Mouse (Mus musculus): ENCODE results near the gene Ptpra. TPM values are rescaled to one million over a fixed set of nuclear protein-coding genes. Genes with fewer than 3 reads are reported as not detected.

Gene Ptpra
- polyA plus RNA-seq, 1 experiment = 57.9 TPM

- Histone ChIP-seq H3K79me2 (ENCODE audit: control insufficient read depth, insufficient read depth) (peaks cover 14% of the 10 kb centered on the region), H3K4me2 (ENCODE audit: low read depth) (no peak overlapping the region), H3K4me3 (no peak overlapping the region), H3K36me3 (ENCODE audit: control insufficient read depth, insufficient read depth) (peaks cover 48% of the 10 kb centered on the region), H3K27me3 (ENCODE audit: control insufficient read depth, insufficient read depth, insufficient read length) (no peaks in the 10 kb centered on the region), H3ac (ENCODE audit: control insufficient read depth, insufficient read length) (no peak overlapping the region)
- TF ChIP-seq MYOD1 (IDR thresholded peaks at IDR 0.05; ENCODE audit: control insufficient read depth in 1 of 3, insufficient read length in 2 of 3, low read depth in 2 of 3) = no peak
- no peak for TF ChIP-seq REST (IDR thresholded peaks at IDR 0.05; ENCODE audit: insufficient read depth, insufficient read length)
- TF ChIP-seq TCF12 (IDR thresholded peaks at IDR 0.05; ENCODE audit: insufficient read depth, poor library complexity, severe bottlenecking) = no peak
- TF ChIP-seq SRF (IDR thresholded peaks at IDR 0.05; ENCODE audit: control insufficient read depth, insufficient read length, low read depth) = no peak
- TF ChIP-seq TCF3 (IDR thresholded peaks at IDR 0.05; ENCODE audit: insufficient read length, low read depth) = no peak
- TF ChIP-seq MYOG (IDR thresholded peaks at IDR 0.05; ENCODE audit: control insufficient read depth in 1 of 3, insufficient read depth in 1 of 3, insufficient read length in 2 of 3, low read depth in 2 of 3) = no peak
- TF ChIP-seq E2F4 (IDR thresholded peaks at IDR 0.05; ENCODE audit: insufficient read depth) = no peak
- no peak for TF ChIP-seq POLR2A (IDR thresholded peaks at IDR 0.05; ENCODE audit: insufficient read length, low read depth)
- TF ChIP-seq POLR2AphosphoS2 (IDR thresholded peaks at IDR 0.05; ENCODE audit: insufficient read length, low read depth) = no peak
- TF ChIP-seq CEBPB (IDR thresholded peaks at IDR 0.05; ENCODE audit: insufficient read depth, poor library complexity, severe bottlenecking) = no peak
- TF ChIP-seq MAX (IDR thresholded peaks at IDR 0.05; ENCODE audit: low read depth) = no peak
- no peak for TF ChIP-seq USF1 (IDR thresholded peaks at IDR 0.05; ENCODE audit: low read depth)
These were observed 10.1 kb upstream of the Ptpra start for GRCm38 (mm10) chr2:130439840-130440480.

GRCm38 (mm10) chr2:130442162-130442561 lies 7.9 kb upstream of the Ptpra start:
- no peaks in the 10 kb centered on the region for H3K79me2 ChIP-seq (ENCODE audit: control insufficient read depth, insufficient read depth)
- no peak overlapping the region for H3ac ChIP-seq (ENCODE audit: control insufficient read depth, insufficient read length)
- no peak overlapping the region for H3K4me2 ChIP-seq (ENCODE audit: low read depth)
- H3K27me3 ChIP-seq (ENCODE audit: control insufficient read depth, insufficient read depth, insufficient read length) = no peaks in the 10 kb centered on the region
- peaks cover 48% of the 10 kb centered on the region for H3K36me3 ChIP-seq (ENCODE audit: control insufficient read depth, insufficient read depth)
- H3K4me3 ChIP-seq = no peak overlapping the region
- TF ChIP-seq TCF3 (IDR thresholded peaks at IDR 0.05; ENCODE audit: insufficient read length, low read depth) = no peak

- TF ChIP-seq POLR2AphosphoS2 (IDR thresholded peaks at IDR 0.05; ENCODE audit: insufficient read length, low read depth) (no peak), CEBPB (IDR thresholded peaks at IDR 0.05; ENCODE audit: insufficient read depth, poor library complexity, severe bottlenecking) (no peak)
- no peak overlapping the region for H3K4me3 ChIP-seq
- no peaks in the 10 kb centered on the region for H3K27me3 ChIP-seq (ENCODE audit: control insufficient read depth, insufficient read depth, insufficient read length)
- no peak overlapping the region for H3ac ChIP-seq (ENCODE audit: control insufficient read depth, insufficient read length)
- no peak overlapping the region for H3K4me2 ChIP-seq (ENCODE audit: low read depth)
- peaks cover 30% of the 10 kb centered on the region for H3K79me2 ChIP-seq (ENCODE audit: control insufficient read depth, insufficient read depth)
- H3K36me3 ChIP-seq (ENCODE audit: control insufficient read depth, insufficient read depth) = peaks cover 4% of the 10 kb centered on the region
These were observed 1.6 kb upstream of the Ptpra start for GRCm38 (mm10) chr2:130448449-130448848.

DNA sequence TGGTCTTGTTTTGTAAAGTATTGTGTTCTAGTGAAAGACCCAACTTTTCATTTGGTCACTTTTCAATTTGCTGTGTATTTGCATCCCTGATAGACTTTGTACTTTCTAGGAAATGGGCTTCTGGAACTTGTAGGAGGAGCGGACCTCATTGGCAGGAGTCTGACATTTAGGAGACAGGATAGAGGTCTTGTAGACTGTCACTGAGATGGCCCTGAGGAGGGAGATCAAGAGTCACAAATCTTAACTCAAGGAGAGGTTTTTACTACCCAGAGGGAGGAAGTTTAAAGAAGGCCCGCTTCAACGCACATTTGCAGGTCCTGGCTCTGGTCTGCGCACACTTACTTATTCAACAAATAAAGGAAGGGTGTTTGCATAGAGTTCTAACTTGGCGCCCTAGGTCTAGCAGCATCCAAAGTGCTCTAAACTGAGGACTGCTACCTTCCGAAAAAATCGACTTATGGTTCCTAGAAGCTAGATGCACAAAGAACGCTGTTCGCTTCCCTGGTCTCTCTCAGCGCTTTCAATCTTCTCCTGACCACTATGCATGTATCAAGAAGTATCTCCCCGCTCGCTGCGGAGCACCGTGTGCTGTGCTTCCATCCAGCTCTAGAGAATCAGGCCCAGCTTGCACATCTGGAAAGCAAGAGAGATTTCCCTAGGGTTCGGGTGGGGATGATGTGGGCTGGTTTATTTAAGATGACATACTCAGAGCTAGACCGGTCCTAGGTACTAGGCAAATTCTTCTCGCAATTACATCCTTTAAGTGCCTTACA lies 871 bp upstream of the Ptpra start:
- TF ChIP-seq POLR2AphosphoS2 (IDR thresholded peaks at IDR 0.05; ENCODE audit: insufficient read length, low read depth) = no peak
- TF ChIP-seq REST (IDR thresholded peaks at IDR 0.05; ENCODE audit: insufficient read depth, insufficient read length) = no peak
- no peak for TF ChIP-seq MAX (IDR thresholded peaks at IDR 0.05; ENCODE audit: low read depth)
- TF ChIP-seq POLR2A (IDR thresholded peaks at IDR 0.05; ENCODE audit: insufficient read length, low read depth) = no peak
- TF ChIP-seq MYOD1 (IDR thresholded peaks at IDR 0.05; ENCODE audit: control insufficient read depth in 1 of 3, insufficient read length in 2 of 3, low read depth in 2 of 3) = no peak
- TF ChIP-seq SRF (IDR thresholded peaks at IDR 0.05; ENCODE audit: control insufficient read depth, insufficient read length, low read depth) = no peak
- no peak for TF ChIP-seq E2F4 (IDR thresholded peaks at IDR 0.05; ENCODE audit: insufficient read depth)
- no peak for TF ChIP-seq TCF3 (IDR thresholded peaks at IDR 0.05; ENCODE audit: insufficient read length, low read depth)
- TF ChIP-seq MYOG (IDR thresholded peaks at IDR 0.05; ENCODE audit: control insufficient read depth in 1 of 3, insufficient read depth in 1 of 3, insufficient read length in 2 of 3, low read depth in 2 of 3) = no peak
- TF ChIP-seq CEBPB (IDR thresholded peaks at IDR 0.05; ENCODE audit: insufficient read depth, poor library complexity, severe bottlenecking) = no peak
- no peak for TF ChIP-seq USF1 (IDR thresholded peaks at IDR 0.05; ENCODE audit: low read depth)

DNA sequence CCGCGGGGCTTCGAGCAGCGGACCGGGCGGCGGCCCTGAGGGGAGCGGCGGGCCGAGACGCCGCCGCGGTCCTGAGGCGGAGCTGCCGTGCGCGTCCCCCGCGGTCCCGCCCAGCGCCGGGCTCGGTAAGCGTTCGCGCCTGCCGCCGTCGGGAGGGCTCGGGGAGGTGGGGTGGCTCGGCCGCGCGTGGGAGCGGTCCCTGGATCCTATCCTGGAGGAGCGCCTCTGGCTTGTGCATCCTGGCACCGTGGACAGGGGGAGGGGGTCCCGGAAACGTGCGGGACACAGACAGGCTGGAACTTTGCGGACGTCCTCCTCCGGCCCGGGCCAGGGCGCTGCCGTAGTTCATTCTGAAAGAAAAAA lies 337 bp downstream of the Ptpra start:
- H3K4me2 ChIP-seq (ENCODE audit: low read depth) = peak overlapping the region; percentile 78
- H3ac ChIP-seq (ENCODE audit: control insufficient read depth, insufficient read length) = peak overlapping the region; percentile 74
- no peaks in the 10 kb centered on the region for H3K36me3 ChIP-seq (ENCODE audit: control insufficient read depth, insufficient read depth)
- TF ChIP-seq TCF3 (IDR thresholded peaks at IDR 0.05; ENCODE audit: insufficient read length, low read depth) (no peak), MYOG (IDR thresholded peaks at IDR 0.05; ENCODE audit: control insufficient read depth in 1 of 3, insufficient read depth in 1 of 3, insufficient read length in 2 of 3, low read depth in 2 of 3) (no peak), CEBPB (IDR thresholded peaks at IDR 0.05; ENCODE audit: insufficient read depth, poor library complexity, severe bottlenecking) (no peak), E2F4 (IDR thresholded peaks at IDR 0.05; ENCODE audit: insufficient read depth) (no peak), POLR2A (IDR thresholded peaks at IDR 0.05; ENCODE audit: insufficient read length, low read depth) (no peak), MYOD1 (IDR thresholded peaks at IDR 0.05; ENCODE audit: control insufficient read depth in 1 of 3, insufficient read length in 2 of 3, low read depth in 2 of 3) (no peak), SRF (IDR thresholded peaks at IDR 0.05; ENCODE audit: control insufficient read depth, insufficient read length, low read depth) (no peak), POLR2AphosphoS2 (IDR thresholded peaks at IDR 0.05; ENCODE audit: insufficient read length, low read depth) (no peak), USF1 (IDR thresholded peaks at IDR 0.05; ENCODE audit: low read depth) (no peak), TCF12 (IDR thresholded peaks at IDR 0.05; ENCODE audit: insufficient read depth, poor library complexity, severe bottlenecking) (no peak), MAX (IDR thresholded peaks at IDR 0.05; ENCODE audit: low read depth) (no peak), REST (IDR thresholded peaks at IDR 0.05; ENCODE audit: insufficient read depth, insufficient read length) (no peak)
- peak overlapping the region; percentile 60 for H3K4me3 ChIP-seq
- H3K79me2 ChIP-seq (ENCODE audit: control insufficient read depth, insufficient read depth) = peaks cover 50% of the 10 kb centered on the region
- H3K27me3 ChIP-seq (ENCODE audit: control insufficient read depth, insufficient read depth, insufficient read length) = no peaks in the 10 kb centered on the region

More for the DNA sequence above, 871 bp upstream of the Ptpra start:
- peak overlapping the region; percentile 75 for H3K4me2 ChIP-seq (ENCODE audit: low read depth)
- H3ac ChIP-seq (ENCODE audit: control insufficient read depth, insufficient read length) = peak overlapping the region; percentile 74
- no peaks in the 10 kb centered on the region for H3K36me3 ChIP-seq (ENCODE audit: control insufficient read depth, insufficient read depth)
- H3K4me3 ChIP-seq = peak overlapping the region; percentile 60
- peaks cover 38% of the 10 kb centered on the region for H3K79me2 ChIP-seq (ENCODE audit: control insufficient read depth, insufficient read depth)
- H3K27me3 ChIP-seq (ENCODE audit: control insufficient read depth, insufficient read depth, insufficient read length) = no peaks in the 10 kb centered on the region

Measured in myocyte (in vitro differentiated cells).